Comparison of ENCODE assay signal across 8 mouse cellular contexts in the genomic region with DNA sequence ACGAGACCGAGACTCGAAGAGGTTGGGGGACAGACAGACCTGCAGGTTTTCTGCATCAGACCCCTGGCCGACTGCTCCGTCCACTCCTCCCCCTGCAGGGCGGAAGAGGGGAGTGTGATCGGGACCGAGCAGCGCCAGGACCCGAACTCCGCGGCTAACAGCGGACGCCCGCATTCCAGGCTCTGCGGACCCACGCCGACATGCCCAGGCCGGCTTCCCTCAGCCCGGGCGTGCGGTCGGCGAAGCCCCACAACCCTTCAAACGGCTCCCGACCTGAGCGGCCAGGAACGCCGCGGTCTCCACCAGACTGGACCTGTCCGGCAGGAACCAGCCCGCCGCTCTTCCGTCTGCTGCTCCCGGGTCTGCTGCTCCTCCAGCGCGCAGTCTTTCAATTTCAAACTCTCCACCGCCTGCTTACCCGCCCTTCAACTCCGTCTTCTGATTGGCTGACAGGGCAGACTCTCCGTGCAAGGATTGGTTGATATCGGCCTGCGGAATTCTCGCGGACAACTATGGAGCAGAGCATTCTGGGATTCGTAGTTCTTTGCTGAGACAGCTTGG. TPM values are rescaled to one million over a fixed set of nuclear protein-coding genes. Genes with fewer than 3 reads are reported as not detected.
DNase-seq lines count a peak whose midpoint lies in the region; ATAC-seq and TF ChIP-seq lines count a peak whose summit lies in the region.

Gene Spc25, minus strand, starts transcription at position 404 of the 561 bp plus-strand sequence.

- no peaks in the 10 kb centered on the region for H3K27me3 ChIP-seq in kidney, embryonic 14.5 days (ENCODE audit: control insufficient read depth, insufficient read depth, low read length)
- no peaks in the 10 kb centered on the region for H3K27me3 ChIP-seq in limb, embryonic 15.5 days

- peaks cover 23% of the 10 kb centered on the region for H3K36me3 ChIP-seq in kidney, embryonic 14.5 days (ENCODE audit: control insufficient read depth, insufficient read depth, low read length)
- peaks cover 16% of the 10 kb centered on the region for H3K36me3 ChIP-seq in limb, embryonic 15.5 days

- peak within 1 kb of the TSS; percentile 86 for H3K9ac ChIP-seq in kidney, embryonic 14.5 days (ENCODE audit: low read depth, low read length)
- H3K9ac ChIP-seq in limb, embryonic 15.5 days, result peak within 1 kb of the TSS; percentile 67

- H3K9me3 ChIP-seq in kidney, embryonic 14.5 days (ENCODE audit: control insufficient read depth, low read length), result no peaks in the 10 kb centered on the region
- H3K9me3 ChIP-seq in limb, embryonic 15.5 days, result no peaks in the 10 kb centered on the region

- peak within 1 kb of the TSS; percentile 61 for H3K4me2 ChIP-seq in kidney, embryonic 14.5 days (replicated peaks; ENCODE audit: low read depth, low read length)
- peak within 1 kb of the TSS; percentile 68 for H3K4me2 ChIP-seq in limb, embryonic 15.5 days

- TF ChIP-seq POLR2A in bone marrow macrophage, adult 2 months (IDR thresholded peaks at IDR 0.05; ENCODE audit: borderline replicate concordance, low read depth, low read length), result no peak
- peak; percentile 80 for TF ChIP-seq POLR2A in embryonic fibroblast, embryonic 13.5 days (IDR thresholded peaks at IDR 0.05; ENCODE audit: low read depth, low read length)

- H3K27ac ChIP-seq in bone marrow macrophage, adult 2 months (ENCODE audit: insufficient read depth, low read depth, low read length), result peak within 1 kb of the TSS; percentile 25
- no peak within 1 kb of the TSS for H3K27ac ChIP-seq in embryonic fibroblast, embryonic 13.5 days (ENCODE audit: insufficient read depth, low read length)
- peak within 1 kb of the TSS; percentile 85 for H3K27ac ChIP-seq in kidney, embryonic 14.5 days (ENCODE audit: low read depth, low read length)
- no peak within 1 kb of the TSS for H3K27ac ChIP-seq in limb, embryonic 15.5 days

- DNase-seq in A20 (ENCODE audit: low read depth, low spot score), result peak; percentile 95
- DNase-seq in heart, adult 9 months (ENCODE audit: low spot score in 2 of 2), result peak; percentile 91 to 93
- peak; percentile 81 to 88 for DNase-seq in monocyte, adult 2 months (ENCODE audit: low read depth in 1 of 2, low spot score in 2 of 2)
- DNase-seq in spleen, postnatal 36 days (ENCODE audit: low spot score in 2 of 2), result peak; percentile 94 to 95

- peaks cover 4% of the 10 kb centered on the region for H3K4me1 ChIP-seq in bone marrow macrophage, adult 2 months (ENCODE audit: control insufficient read depth, insufficient read depth, low read length)
- 0 out of 2 replicates have a peak, but pooled peaks cover 2% of the 10 kb centered on the region for H3K4me1 ChIP-seq in embryonic fibroblast, embryonic 13.5 days (ENCODE audit: control insufficient read depth, insufficient read depth, low read length)
- H3K4me1 ChIP-seq in kidney, embryonic 14.5 days (ENCODE audit: control insufficient read depth, insufficient read depth, low read length), result peaks cover 16% of the 10 kb centered on the region
- peaks cover 9% of the 10 kb centered on the region for H3K4me1 ChIP-seq in limb, embryonic 15.5 days

- WGBS in kidney, embryonic 14.5 days, result under 1% methylated on average over 46 of the region's 46 CpGs
- under 1% methylated on average over 46 of the region's 46 CpGs for WGBS in limb, embryonic 15.5 days

- no peak for TF ChIP-seq CTCF in bone marrow macrophage, adult 2 months (IDR thresholded peaks at IDR 0.05; ENCODE audit: low read depth, low read length)
- no peak for TF ChIP-seq CTCF in embryonic fibroblast, embryonic 13.5 days (IDR thresholded peaks at IDR 0.05; ENCODE audit: borderline replicate concordance, insufficient read depth, low read length)

- H3K4me3 ChIP-seq in bone marrow macrophage, adult 2 months (ENCODE audit: insufficient read depth, low read length), result peak within 1 kb of the TSS; percentile 83
- H3K4me3 ChIP-seq in embryonic fibroblast, embryonic 13.5 days (ENCODE audit: insufficient read depth, low read length), result peak within 1 kb of the TSS; percentile 76
- H3K4me3 ChIP-seq in kidney, embryonic 14.5 days (ENCODE audit: low read length), result peak within 1 kb of the TSS; percentile 78
- H3K4me3 ChIP-seq in limb, embryonic 15.5 days, result peak within 1 kb of the TSS; percentile 67

- peak; percentile 98 for ATAC-seq in kidney, embryonic 14.5 days (ENCODE audit: low FRiP score, low TSS enrichment)
- peak; percentile 98 for ATAC-seq in limb, embryonic 15.5 days (ENCODE audit: insufficient number of reproducible peaks, low FRiP score, low TSS enrichment, low read depth)

RNA-seq across cellular contexts. Expression of gene Spc25, which starts in this region (rescaled TPM):
- polyA plus RNA-seq in bone marrow macrophage, adult 2 months (2012; ENCODE audit: insufficient read depth, insufficient read length, missing spikeins), result 41.9 and 47.4 TPM in 2 replicates
- polyA plus RNA-seq in embryonic fibroblast, embryonic 13.5 days (2011; ENCODE audit: insufficient read length, low read depth, missing spikeins), result 36.9 and 56.2 TPM in 2 replicates
- polyA plus RNA-seq in kidney, embryonic 14.5 days (2014; fragmentation: Nextera tagmentation; extraction: Ambion mirVana), result 268 and 319 TPM in 2 replicates
- 132 TPM in 2 replicates for polyA plus RNA-seq in limb, embryonic 15.5 days (2015; fragmentation: Nextera tagmentation; extraction: Ambion mirVana)

Comparison
In these comparisons a context has a peak if more than half of its experiments do, and no peak if none do; other contexts are left out.
1. H3K27ac ChIP-seq: peak in bone marrow macrophage, adult 2 months (single experiment) and kidney, embryonic 14.5 days (single experiment); none in embryonic fibroblast, embryonic 13.5 days (single experiment) and limb, embryonic 15.5 days (single experiment).
2. Peak in every context shown above with its lines, with median percentiles within 50 percentile points of each other: DNase-seq and H3K4me3 ChIP-seq.